Mouse (Mus musculus) layer of hippocampus, adult 11-12 months (tissue): ENCODE results near the gene AC153137.1.
"Not testable (repeated sequence)": the region's sequence is repeated elsewhere in the genome, so short reads cannot be mapped to it uniquely, and the experiment has no call there.

Experiments used
- DNase-seq: peaks from one replicate; pipeline ENCODE4 v3.0.0; 2022; ENCODE audit warnings: low spot score

Gene AC153137.1

DNA sequence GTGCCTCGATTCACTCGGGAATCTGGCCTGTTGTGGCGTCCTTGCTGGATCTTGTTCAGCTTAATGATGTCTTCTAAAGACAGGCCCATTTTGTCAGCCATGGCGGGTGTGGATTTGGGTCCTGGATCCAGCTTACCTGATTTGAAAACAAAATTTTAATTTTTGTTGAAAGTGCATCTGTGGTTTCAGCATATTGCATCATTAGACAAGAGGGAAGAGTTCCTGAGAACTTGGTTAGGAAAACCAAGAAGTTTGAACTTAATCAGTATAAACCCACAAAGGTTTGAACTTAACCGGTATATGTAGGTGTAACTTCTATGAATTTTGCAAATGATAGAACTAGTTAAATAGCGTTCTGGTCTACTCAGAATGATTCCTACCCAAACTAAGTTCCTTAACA lies at the start of gene AC153137.1:
TSS of gene AC153137.1 (minus strand) at position 101 of the 400 bp plus-strand sequence.
- DNase-seq: not testable (repeated sequence)

DNA sequence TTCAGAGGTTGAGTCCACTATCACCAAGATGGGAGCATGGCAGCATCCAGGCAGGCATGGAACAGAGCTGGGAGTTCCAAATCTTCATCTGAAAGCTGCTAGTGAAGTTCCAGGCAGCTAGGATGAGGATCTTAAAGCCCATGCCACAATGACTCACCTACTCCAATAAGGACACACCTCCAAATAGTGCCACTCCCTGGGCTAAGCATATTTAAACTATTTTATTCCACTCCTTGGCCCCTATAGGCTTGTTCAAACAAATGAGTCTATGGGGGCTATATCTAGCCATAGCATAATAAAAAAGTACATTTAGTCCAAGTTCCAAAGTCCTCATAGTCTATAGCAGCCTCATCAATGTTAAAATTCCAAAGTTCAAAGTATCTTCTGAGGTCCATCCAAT lies 45.4 kb upstream of the AC153137.1 start:
- DNase-seq: no peak

DNA sequence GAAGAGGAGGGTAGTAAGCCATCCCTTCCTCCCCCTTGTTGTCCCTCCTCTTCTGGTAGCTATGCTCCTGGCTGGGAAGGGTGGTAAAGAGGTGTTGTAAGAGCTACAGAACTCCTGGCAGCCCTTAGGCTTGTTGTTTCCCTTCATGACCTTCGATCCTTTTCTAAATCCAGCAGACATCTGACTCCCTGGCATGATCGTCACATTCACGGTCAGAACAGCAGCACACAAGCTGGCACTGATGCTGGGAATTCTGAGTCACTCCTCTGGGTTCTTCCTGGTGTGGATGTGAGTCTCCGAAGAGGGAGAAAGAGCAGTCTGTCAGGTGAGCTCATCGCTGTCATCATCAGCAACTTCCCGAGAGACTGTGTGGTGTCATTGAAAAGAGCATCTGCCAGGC lies 41.5 kb upstream of the AC153137.1 start:
- no peak for DNase-seq

- no peak for DNase-seq
These were observed 39.6 kb upstream of the AC153137.1 start for GRCm38 (mm10) chr1:31017377-31017776.

DNA sequence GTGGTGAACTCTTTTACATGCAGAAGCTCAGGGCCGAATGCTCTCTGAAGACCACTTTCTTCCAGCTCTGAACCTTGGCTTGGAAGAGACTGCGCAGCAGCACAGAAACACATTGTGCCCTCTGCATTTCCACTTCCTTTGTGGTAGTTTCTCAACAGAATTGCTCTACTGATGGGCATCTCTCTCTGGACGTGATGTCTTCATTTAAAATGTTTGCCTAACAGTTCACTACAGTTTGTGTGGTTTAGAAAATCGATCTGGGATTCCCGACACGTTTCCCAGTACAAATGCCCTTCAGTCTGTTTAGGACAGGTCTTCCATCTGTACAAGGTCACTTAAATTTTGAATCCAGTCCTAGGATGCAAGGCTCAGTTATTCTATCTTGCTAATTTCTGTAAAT lies 38.3 kb upstream of the AC153137.1 start:
- DNase-seq: no peak

DNA sequence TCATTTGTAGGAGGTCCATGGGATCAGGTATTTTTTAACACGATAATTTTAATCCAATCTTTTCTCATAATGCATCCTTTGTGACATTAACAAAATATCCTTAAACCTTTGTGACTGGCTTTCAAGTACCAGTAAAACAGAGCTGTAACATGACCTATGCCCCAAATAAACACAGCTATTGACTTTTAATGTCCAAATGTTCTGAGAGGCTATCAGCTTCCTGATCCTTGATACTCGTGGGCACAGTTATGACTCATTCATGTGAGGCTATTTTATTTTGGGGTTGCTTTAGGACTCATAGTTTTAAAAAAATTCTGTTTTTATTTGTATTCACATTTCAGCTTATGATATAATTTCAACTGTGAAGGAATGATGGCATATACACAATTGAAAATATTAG lies 37.5 kb upstream of the AC153137.1 start:
- DNase-seq: no peak

DNA sequence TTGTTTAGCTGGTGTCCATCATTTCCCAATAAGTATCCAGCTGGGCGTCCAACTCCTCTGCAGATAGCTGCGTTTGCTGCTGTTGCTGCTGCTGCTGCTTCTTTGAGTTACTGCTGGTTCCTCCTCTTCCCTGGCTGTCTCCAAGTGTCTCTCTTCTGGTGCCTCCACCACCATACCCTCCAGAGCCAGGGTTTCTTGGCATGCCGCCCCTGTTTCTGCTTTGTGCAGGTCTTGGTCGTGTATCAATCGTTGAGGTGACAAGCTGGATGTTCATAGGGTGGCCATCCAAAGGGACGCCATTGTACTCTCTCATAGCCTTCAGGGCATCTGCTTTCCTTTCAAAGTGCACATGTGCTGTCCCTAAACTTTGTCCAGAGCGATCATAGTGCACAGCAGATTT lies 529 bp downstream of the AC153137.1 start:
- DNase-seq: not testable (repeated sequence)

GRCm38 (mm10) chr1:30951795-30952194 lies 26.0 kb downstream of the AC153137.1 start:
- no peak for DNase-seq

GRCm38 (mm10) chr1:30950456-30950835 lies 27.3 kb downstream of the AC153137.1 start:
- DNase-seq: no peak

GRCm38 (mm10) chr1:30949710-30950455 lies 27.9 kb downstream of the AC153137.1 start:
- peak; percentile 98 for DNase-seq

DNA sequence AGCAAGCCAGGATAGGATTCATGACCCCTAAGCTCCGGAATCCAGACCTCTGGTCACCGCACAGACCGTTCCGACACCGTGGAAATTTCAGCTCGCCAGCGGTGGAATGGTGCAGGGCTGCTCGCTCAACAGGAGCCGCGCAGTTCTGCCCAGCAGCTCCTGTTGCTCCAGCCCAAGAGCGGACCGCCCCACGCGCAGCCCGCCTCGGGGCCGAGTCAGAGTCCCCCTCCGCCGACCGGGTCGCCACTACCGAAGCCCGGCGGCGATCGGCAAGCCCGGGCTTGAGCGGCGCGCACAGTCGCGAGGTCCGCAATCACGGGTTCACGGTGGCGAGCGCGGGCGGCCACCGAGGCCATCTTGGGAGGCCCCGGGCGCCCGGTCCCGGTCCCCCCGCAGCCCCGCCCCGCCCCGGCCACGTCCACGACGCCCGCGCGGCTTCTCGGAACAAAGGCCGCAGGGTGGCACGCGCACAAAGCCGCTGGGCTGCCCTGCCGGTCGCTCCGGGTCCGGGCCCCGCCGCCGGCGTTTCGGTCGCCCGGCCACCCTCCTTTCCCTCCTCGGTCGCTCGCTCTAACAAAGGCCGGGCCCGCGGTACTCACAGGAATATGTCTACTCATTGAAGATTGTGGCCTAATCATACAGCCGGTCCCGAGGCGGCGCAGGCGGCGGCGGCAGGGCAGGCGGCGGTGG lies 28.7 kb downstream of the AC153137.1 start:
- DNase-seq: peak; percentile 49

DNA sequence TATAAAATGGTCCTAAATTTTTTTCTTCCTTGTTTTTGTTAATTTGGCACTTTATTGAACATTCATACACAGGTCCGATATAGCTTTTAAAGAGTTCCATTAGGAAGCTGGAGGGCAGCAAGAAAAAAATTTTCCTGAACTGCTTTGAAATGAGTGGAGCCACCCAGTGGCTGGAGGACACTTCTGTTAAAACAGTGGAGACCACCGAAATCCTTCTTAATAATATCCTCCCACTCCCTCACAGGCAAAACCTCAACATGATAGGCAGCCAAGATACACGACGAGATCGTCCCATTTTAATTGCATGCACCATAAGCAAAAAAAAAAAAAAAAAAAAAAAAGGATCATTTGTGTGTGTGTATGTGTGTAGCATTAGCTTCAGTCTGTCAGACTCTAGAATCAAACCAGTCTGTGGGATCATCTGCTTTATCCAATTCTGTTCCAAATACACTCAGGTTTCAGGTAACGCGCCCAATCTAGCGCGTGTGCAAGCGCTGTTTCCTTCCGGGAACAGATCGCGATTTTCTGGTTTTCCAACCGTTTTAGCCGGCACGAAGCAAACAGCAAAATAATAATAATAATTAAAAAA lies 29.3 kb downstream of the AC153137.1 start:
- peak; percentile 23 for DNase-seq

DNA sequence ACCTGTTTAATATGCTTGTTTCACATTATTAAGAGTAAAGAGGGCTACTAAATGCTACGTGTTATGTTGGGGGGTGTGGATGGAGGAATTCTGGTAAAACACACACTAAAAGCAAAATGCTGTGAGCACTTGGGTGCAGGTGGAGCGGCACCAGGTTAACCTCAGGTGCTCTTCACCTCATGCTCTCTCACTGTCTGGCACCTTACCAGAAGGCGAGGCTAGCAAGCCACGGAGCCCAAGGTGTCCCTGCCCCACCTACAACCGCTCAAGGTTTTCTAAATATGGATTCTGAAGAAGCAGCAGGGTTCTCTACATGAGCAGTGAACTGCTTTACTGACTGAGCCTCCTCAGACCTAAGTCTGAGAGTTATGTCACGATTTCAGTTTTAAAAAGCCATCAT lies 32.6 kb downstream of the AC153137.1 start:
- DNase-seq: no peak

GRCm38 (mm10) chr1:30940571-30940970 lies 37.2 kb downstream of the AC153137.1 start:
- no peak for DNase-seq

DNA sequence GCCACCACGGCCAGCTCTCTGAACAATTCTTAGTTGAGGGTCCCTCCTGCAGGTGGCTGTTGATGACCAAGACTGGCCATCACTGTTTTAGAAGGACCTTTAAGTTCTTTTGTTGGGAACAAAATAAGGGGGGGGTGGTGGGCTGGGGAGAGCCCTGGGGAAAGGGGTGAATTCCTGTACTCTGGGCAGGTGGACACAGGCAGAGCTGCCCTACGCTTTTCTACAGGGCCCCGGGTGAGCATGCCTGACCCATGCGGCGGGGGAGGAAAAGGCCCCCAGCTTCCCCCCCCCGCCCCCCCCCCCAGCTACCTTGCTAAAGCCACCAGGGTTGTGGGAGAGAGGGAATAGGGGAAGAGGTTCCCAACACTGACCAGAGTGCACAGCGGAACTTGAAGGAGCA lies 39.4 kb downstream of the AC153137.1 start:
- DNase-seq: no peak

DNA sequence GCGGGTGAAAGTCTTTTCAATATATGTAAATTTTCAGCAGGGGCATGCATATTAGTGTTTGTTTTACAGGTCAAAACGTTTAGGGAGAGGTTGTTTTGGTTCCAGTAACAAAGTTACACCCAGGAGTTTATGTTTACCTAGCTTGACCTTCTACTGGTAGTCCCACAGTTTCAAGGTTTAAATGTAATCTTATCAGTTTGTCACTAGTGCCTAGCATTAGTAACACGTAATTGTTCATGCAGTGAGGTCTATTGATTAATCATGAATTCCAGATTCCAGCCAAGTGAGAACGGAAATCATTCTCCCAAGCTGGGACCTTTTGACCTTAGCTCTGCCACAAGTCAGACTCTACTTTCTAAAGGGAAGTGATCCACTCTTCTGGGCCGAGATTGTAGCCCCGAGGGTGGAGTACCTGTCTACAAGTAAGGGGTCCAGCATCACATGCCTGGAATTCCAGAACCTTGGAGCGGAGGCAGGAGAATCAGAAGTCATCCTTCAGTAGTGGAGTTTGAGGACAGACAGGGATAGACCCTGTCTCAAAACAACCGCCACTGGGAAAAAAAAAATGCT lies 40.3 kb downstream of the AC153137.1 start:
- DNase-seq: no peak

- no peak for DNase-seq
These were observed 41.3 kb downstream of the AC153137.1 start for GRCm38 (mm10) chr1:30936488-30936887.

DNA sequence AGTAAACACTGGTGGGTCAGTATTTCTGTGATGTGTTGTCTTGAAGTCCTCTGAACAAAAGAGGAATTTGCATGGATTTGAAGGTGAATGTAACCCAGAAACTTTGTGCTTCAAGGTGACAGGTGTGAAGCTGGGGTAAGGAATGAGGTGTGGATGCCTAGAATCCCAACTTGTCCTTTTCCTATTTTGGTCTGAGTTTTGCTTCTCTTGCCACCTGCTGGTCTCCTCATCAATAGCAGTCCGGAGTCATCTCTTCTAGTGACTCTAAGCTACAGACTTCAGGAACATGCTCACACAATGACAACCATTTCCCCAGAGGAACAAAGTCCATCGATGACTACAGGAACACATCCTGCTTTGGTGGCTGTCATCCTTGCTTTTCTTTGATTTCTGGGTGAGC lies 46.9 kb downstream of the AC153137.1 start:
- DNase-seq: peak; percentile 30

DNA sequence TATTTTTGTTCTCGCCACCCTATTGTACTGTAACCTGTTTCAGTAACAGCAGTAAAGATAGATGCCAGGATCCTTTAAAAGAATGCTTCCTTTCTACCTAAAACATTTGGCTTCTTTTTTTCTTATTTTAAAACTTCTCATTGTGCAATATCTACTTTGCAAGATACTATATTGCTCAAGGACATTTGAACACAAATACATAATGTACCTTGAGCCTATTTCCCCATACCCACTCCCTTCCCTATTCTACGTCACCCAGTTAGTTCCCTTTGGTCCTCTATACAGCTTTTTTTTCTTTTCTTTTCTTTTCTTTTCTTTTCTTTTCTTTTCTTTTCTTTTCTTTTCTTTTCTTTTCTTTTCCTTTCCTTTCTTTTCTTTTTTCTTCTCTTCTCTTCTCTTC lies 47.6 kb downstream of the AC153137.1 start:
- no peak for DNase-seq
